Mouse (Mus musculus) hindbrain, embryonic 10.5 days (tissue): ENCODE data around the gene Rab44. TPM values are rescaled to one million over a fixed set of nuclear protein-coding genes. Genes with fewer than 3 reads are reported as not detected.

Source experiments
- DNase-seq: peaks from one replicate; pipeline ENCODE4 v3.0.0-alpha.2; 2017; ENCODE audit warnings: low spot score
- H3K27ac ChIP-seq: fragments of 300-500 bp; sonication (generic); 2 replicates; pipeline ENCODE4 v1.5.1; 2016; ENCODE audit warnings: mild to moderate bottlenecking, moderate library complexity
- H3K27me3 ChIP-seq: fragments of 300-500 bp; sonication (generic); 2 replicates; pipeline ENCODE4 v1.6.1; 2016; ENCODE audit warnings: mild to moderate bottlenecking; ENCODE audit not compliant: poor library complexity, insufficient read depth, severe bottlenecking
- H3K36me3 ChIP-seq: fragments of 300-500 bp; sonication (generic); 2 replicates; pipeline ENCODE4 v1.6.1; 2016; ENCODE audit warnings: mild to moderate bottlenecking, moderate library complexity
- H3K4me1 ChIP-seq: fragments of 300-500 bp; sonication (generic); replicated peaks from 2 replicates; pipeline ENCODE4 v1.6.1; 2016; ENCODE audit warnings: mild to moderate bottlenecking
- H3K4me3 ChIP-seq: fragments of 300-500 bp; sonication (generic); 2 replicates; pipeline ENCODE4 v1.5.1; 2016; ENCODE audit warnings: mild to moderate bottlenecking, moderate library complexity
- H3K9me3 ChIP-seq: fragments of 300-500 bp; sonication (generic); 2 replicates; pipeline ENCODE4 v1.6.1; 2016; ENCODE audit warnings: mild to moderate bottlenecking, moderate library complexity
- WGBS: fragments of 180-500 bp; shearing (Covaris S2); methylation state at CpG from one replicate; pipeline ENCODE4 v1.1.7; 2016; 5-methylcytosine and 5-hydroxymethylcytosine counted together
- polyA plus RNA-seq: library from polyadenylated mRNA; unstranded; fragments of >200 nt; fragmentation: Nextera tagmentation; extraction: Ambion mirVana; gene quantifications from 2 replicates; pipeline ENCODE4 v1.2.1, GENCODE M21; 2016

Gene Rab44
- polyA plus RNA-seq, 1 experiment from 2014 or later = not detected

- no peak for DNase-seq
These were observed 4.1 kb downstream of the Rab44 start for GRCm38 (mm10) chr17:29118057-29118456.

GRCm38 (mm10) chr17:29120666-29121065 is 6.7 kb downstream of the Rab44 start:
- no peaks in the 10 kb centered on the region for H3K4me1 ChIP-seq
- no peak overlapping the region for H3K4me3 ChIP-seq
- H3K36me3 ChIP-seq = no peaks in the 10 kb centered on the region
- no peaks in the 10 kb centered on the region for H3K27me3 ChIP-seq
- H3K27ac ChIP-seq = no peak overlapping the region
- no peaks in the 10 kb centered on the region for H3K9me3 ChIP-seq
- DNase-seq = no peak
- 55% methylated on average over 12 of the region's 12 CpGs for WGBS

More at GRCm38 (mm10) chr17:29118057-29118456, 4.1 kb downstream of the Rab44 start:
- Histone ChIP-seq H3K27me3 (no peaks in the 10 kb centered on the region), H3K4me1 (no peaks in the 10 kb centered on the region), H3K27ac (no peak overlapping the region), H3K36me3 (no peaks in the 10 kb centered on the region), H3K9me3 (no peaks in the 10 kb centered on the region), H3K4me3 (no peak overlapping the region)
- 65% methylated on average over 5 of the region's 5 CpGs for WGBS

- Histone ChIP-seq H3K9me3 (no peaks in the 10 kb centered on the region), H3K36me3 (no peaks in the 10 kb centered on the region), H3K4me3 (no peak overlapping the region), H3K4me1 (no peaks in the 10 kb centered on the region), H3K27me3 (no peaks in the 10 kb centered on the region), H3K27ac (no peak overlapping the region)
- DNase-seq = no peak
- WGBS = 89% methylated on average over 6 of the region's 6 CpGs
These were observed 8.9 kb downstream of the Rab44 start for GRCm38 (mm10) chr17:29122817-29123216.

GRCm38 (mm10) chr17:29123578-29124174 is 9.7 kb downstream of the Rab44 start:
- no peak overlapping the region for H3K4me3 ChIP-seq
- no peaks in the 10 kb centered on the region for H3K9me3 ChIP-seq
- H3K36me3 ChIP-seq = no peaks in the 10 kb centered on the region
- no peak for DNase-seq
- no peaks in the 10 kb centered on the region for H3K4me1 ChIP-seq
- WGBS = 76% methylated on average over 6 of the region's 6 CpGs
- no peak overlapping the region for H3K27ac ChIP-seq
- H3K27me3 ChIP-seq = no peaks in the 10 kb centered on the region

- H3K27ac ChIP-seq = no peak overlapping the region
- peaks cover 12% of the 10 kb centered on the region for H3K4me1 ChIP-seq
- no peaks in the 10 kb centered on the region for H3K27me3 ChIP-seq
- no peaks in the 10 kb centered on the region for H3K36me3 ChIP-seq
- no peak overlapping the region for H3K4me3 ChIP-seq
- no peaks in the 10 kb centered on the region for H3K9me3 ChIP-seq
- WGBS = 96% methylated on average over 3 of the region's 3 CpGs
- DNase-seq = no peak
These were observed 12.6 kb downstream of the Rab44 start for GRCm38 (mm10) chr17:29126561-29126960.

- no peak overlapping the region for H3K27ac ChIP-seq
- WGBS = 71% methylated on average over 5 of the region's 5 CpGs
- no peak overlapping the region for H3K4me3 ChIP-seq
- no peaks in the 10 kb centered on the region for H3K9me3 ChIP-seq
- no peaks in the 10 kb centered on the region for H3K36me3 ChIP-seq
- peaks cover 28% of the 10 kb centered on the region for H3K4me1 ChIP-seq
- H3K27me3 ChIP-seq = no peaks in the 10 kb centered on the region
- no peak for DNase-seq
These were observed 15.4 kb downstream of the Rab44 start for GRCm38 (mm10) chr17:29129341-29129740.

GRCm38 (mm10) chr17:29135066-29135465 is 21.1 kb downstream of the Rab44 start:
- H3K27me3 ChIP-seq = no peaks in the 10 kb centered on the region
- no peak for DNase-seq
- H3K27ac ChIP-seq = peak overlapping the region; percentile 29; the same call in 1 of the 2 replicates
- H3K4me1 ChIP-seq = peaks cover 36% of the 10 kb centered on the region
- no peak overlapping the region for H3K4me3 ChIP-seq
- 79% methylated on average over 5 of the region's 5 CpGs for WGBS
- no peaks in the 10 kb centered on the region for H3K36me3 ChIP-seq
- H3K9me3 ChIP-seq = no peaks in the 10 kb centered on the region

GRCm38 (mm10) chr17:29136236-29136635 is 22.3 kb downstream of the Rab44 start:
- Histone ChIP-seq H3K27me3 (no peaks in the 10 kb centered on the region), H3K36me3 (no peaks in the 10 kb centered on the region), H3K9me3 (no peaks in the 10 kb centered on the region), H3K4me1 (peaks cover 30% of the 10 kb centered on the region), H3K27ac (no peak overlapping the region), H3K4me3 (no peak overlapping the region)
- no peak for DNase-seq
- whole genome bisulfite sequencing = 57% methylated on average over 6 of the region's 6 CpGs

- no peaks in the 10 kb centered on the region for H3K9me3 ChIP-seq
- WGBS = 76% methylated on average over 7 of the region's 7 CpGs
- H3K4me3 ChIP-seq = no peak overlapping the region
- no peaks in the 10 kb centered on the region for H3K27me3 ChIP-seq
- no peaks in the 10 kb centered on the region for H3K36me3 ChIP-seq
- H3K27ac ChIP-seq = no peak overlapping the region
- no peak for DNase-seq
- H3K4me1 ChIP-seq = peaks cover 20% of the 10 kb centered on the region
These were observed 24.0 kb downstream of the Rab44 start for GRCm38 (mm10) chr17:29137906-29138305.

GRCm38 (mm10) chr17:29141577-29141976 is 27.6 kb downstream of the Rab44 start:
- Histone ChIP-seq H3K4me3 (no peak overlapping the region), H3K27me3 (no peaks in the 10 kb centered on the region), H3K36me3 (no peaks in the 10 kb centered on the region), H3K4me1 (peaks cover 7% of the 10 kb centered on the region; the same call in 1 of the 2 replicates), H3K27ac (no peak overlapping the region), H3K9me3 (peaks cover 9% of the 10 kb centered on the region; the same call in 1 of the 2 replicates)
- 86% methylated on average over 3 of the region's 3 CpGs for WGBS
- no peak for DNase-seq

GRCm38 (mm10) chr17:29143266-29143665 is 29.3 kb downstream of the Rab44 start:
- WGBS = 78% methylated on average over 8 of the region's 8 CpGs
- H3K4me1 ChIP-seq = peaks cover 18% of the 10 kb centered on the region
- no peaks in the 10 kb centered on the region for H3K36me3 ChIP-seq
- no peak for DNase-seq
- H3K27me3 ChIP-seq = 0 out of 2 replicates have a peak, but pooled peaks cover 6% of the 10 kb centered on the region
- no peak overlapping the region for H3K4me3 ChIP-seq
- no peak overlapping the region for H3K27ac ChIP-seq
- peaks cover 9% of the 10 kb centered on the region; the same call in 1 of the 2 replicates for H3K9me3 ChIP-seq

- Histone ChIP-seq H3K9me3 (peaks cover 9% of the 10 kb centered on the region; the same call in 1 of the 2 replicates), H3K4me3 (no peak overlapping the region), H3K4me1 (peaks cover 21% of the 10 kb centered on the region), H3K27ac (no peak overlapping the region), H3K36me3 (no peaks in the 10 kb centered on the region), H3K27me3 (0 out of 2 replicates have a peak, but pooled peaks cover 6% of the 10 kb centered on the region)
- WGBS = 93% methylated on average over 12 of the region's 12 CpGs
- no peak for DNase-seq
These were observed 31.2 kb downstream of the Rab44 start for GRCm38 (mm10) chr17:29145101-29145500.

- no peak overlapping the region; the same call in 1 of the 2 replicates for H3K27ac ChIP-seq
- no peak overlapping the region for H3K4me3 ChIP-seq
- no peak for DNase-seq
- H3K4me1 ChIP-seq = peaks cover 21% of the 10 kb centered on the region
- H3K27me3 ChIP-seq = 0 out of 2 replicates have a peak, but pooled peaks cover 6% of the 10 kb centered on the region
- whole genome bisulfite sequencing = 82% methylated on average over 14 of the region's 14 CpGs
- H3K9me3 ChIP-seq = peaks cover 9% of the 10 kb centered on the region; the same call in 1 of the 2 replicates
- H3K36me3 ChIP-seq = no peaks in the 10 kb centered on the region
These were observed 33.3 kb downstream of the Rab44 start for GRCm38 (mm10) chr17:29147273-29147672.
